Mouse (Mus musculus): ENCODE data around the gene Map2k2. TPM values are rescaled to one million over a fixed set of nuclear protein-coding genes. Genes with fewer than 3 reads are reported as not detected.

Map2k2 gene
- polyA plus RNA-seq, 1 experiment from 2014 or later = 185 TPM

DNA sequence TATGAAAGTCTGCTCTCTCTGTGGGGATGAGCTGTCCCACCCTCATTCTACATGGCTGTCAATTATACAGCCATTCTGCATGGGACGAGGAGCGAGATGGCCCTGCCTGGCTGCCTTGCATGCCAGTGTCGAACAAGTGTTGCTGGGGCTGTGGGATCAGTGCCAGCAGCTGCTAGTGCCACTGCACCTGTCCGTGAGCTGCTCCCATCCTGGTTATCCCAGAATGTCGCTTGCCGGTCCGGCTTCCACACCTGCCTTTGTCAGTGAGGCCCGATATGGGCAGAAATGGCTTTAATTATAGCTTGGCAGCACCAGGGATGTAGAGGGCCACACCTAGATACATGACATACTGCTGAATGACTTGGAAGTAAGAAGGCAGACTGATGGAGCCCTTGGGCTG, 33.4 kb upstream of the Map2k2 start:
- Histone ChIP-seq H3K9me3 (ENCODE audit: control insufficient read depth, low read length) (no peaks in the 10 kb centered on the region), H3K4me1 (replicated peaks; ENCODE audit: control insufficient read depth, insufficient read depth, low read length) (peaks cover 9% of the 10 kb centered on the region), H3K27me3 (replicated peaks; ENCODE audit: control insufficient read depth, insufficient read depth, low read length) (no peaks in the 10 kb centered on the region), H3K27ac (ENCODE audit: low read depth) (no peak overlapping the region), H3K4me2 (ENCODE audit: low read length) (no peak overlapping the region), H3K4me3 (ENCODE audit: low read depth, low read length) (no peak overlapping the region), H3K9ac (ENCODE audit: low read length) (no peak overlapping the region), H3K36me3 (ENCODE audit: control insufficient read depth, insufficient read depth, low read length) (peaks cover 37% of the 10 kb centered on the region)
- DNase-seq (ENCODE audit: low spot score) (no peak), ATAC-seq (replicated peaks; ENCODE audit: low FRiP score, low TSS enrichment, low read depth) (no peak)
- 96% methylated on average over 8 of the region's 8 CpGs for WGBS

DNA sequence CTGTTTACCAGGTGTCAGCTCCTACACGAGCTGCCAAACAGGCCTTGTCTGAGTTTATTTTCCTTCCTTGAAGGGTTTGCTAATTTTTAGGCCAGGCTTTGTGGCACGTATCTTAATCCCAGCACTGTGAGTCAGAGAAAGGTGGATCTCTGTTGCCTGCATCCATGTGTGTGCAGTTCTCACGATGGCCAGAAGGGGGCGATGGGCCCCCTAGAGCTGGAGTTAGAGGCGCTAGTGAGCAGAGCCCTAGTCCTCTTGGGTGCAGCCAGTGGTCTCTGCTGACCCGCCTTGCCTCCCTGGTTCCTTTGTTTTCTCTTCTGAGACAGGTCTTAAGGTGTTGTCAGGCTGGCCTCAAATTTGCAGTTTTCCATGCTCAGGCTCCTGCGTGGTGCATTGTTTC, 32.3 kb upstream of the Map2k2 start:
- no peak overlapping the region for H3K4me2 ChIP-seq (ENCODE audit: low read length)
- no peak overlapping the region for H3K4me3 ChIP-seq (ENCODE audit: low read depth, low read length)
- H3K27ac ChIP-seq (ENCODE audit: low read depth) = no peak overlapping the region
- H3K9me3 ChIP-seq (ENCODE audit: control insufficient read depth, low read length) = no peaks in the 10 kb centered on the region
- DNase-seq (ENCODE audit: low spot score) = no peak
- ATAC-seq (replicated peaks; ENCODE audit: low FRiP score, low TSS enrichment, low read depth) = no peak
- peaks cover 49% of the 10 kb centered on the region for H3K36me3 ChIP-seq (ENCODE audit: control insufficient read depth, insufficient read depth, low read length)
- H3K27me3 ChIP-seq (replicated peaks; ENCODE audit: control insufficient read depth, insufficient read depth, low read length) = no peaks in the 10 kb centered on the region
- WGBS = 59% methylated on average over 7 of the region's 7 CpGs
- H3K4me1 ChIP-seq (replicated peaks; ENCODE audit: control insufficient read depth, insufficient read depth, low read length) = peaks cover 9% of the 10 kb centered on the region
- no peak overlapping the region for H3K9ac ChIP-seq (ENCODE audit: low read length)

GRCm38 (mm10) chr10:81075734-81076133, 30.0 kb upstream of the Map2k2 start:
- DNase-seq (ENCODE audit: low spot score) (no peak), ATAC-seq (replicated peaks; ENCODE audit: low FRiP score, low TSS enrichment, low read depth) (no peak)
- Histone ChIP-seq H3K9ac (ENCODE audit: low read length) (no peak overlapping the region), H3K4me3 (ENCODE audit: low read depth, low read length) (no peak overlapping the region), H3K4me2 (ENCODE audit: low read length) (no peak overlapping the region), H3K27me3 (replicated peaks; ENCODE audit: control insufficient read depth, insufficient read depth, low read length) (no peaks in the 10 kb centered on the region), H3K27ac (ENCODE audit: low read depth) (no peak overlapping the region), H3K36me3 (ENCODE audit: control insufficient read depth, insufficient read depth, low read length) (peaks cover 71% of the 10 kb centered on the region), H3K4me1 (replicated peaks; ENCODE audit: control insufficient read depth, insufficient read depth, low read length) (peaks cover 4% of the 10 kb centered on the region), H3K9me3 (ENCODE audit: control insufficient read depth, low read length) (no peaks in the 10 kb centered on the region)
- WGBS = 79% methylated on average over 8 of the region's 8 CpGs

DNA sequence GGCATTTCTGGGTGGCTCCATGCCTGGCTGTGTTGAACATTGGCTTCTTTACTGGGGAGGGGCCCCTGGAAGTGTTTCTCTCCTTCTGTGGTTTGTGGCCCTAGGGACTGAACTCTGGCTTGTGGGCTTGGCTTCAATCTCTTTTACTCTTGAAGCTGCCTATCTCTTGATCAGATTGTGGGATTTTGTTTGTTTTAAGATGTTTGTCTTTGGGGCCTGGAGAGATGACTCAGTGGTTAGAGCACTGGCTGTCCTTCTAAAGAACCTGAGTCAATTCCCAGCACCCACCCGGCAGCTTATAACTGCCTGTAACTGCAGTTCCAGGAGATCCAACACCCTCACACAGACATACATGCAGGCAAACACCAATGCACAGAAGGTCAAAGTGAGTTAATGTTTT, 29.4 kb upstream of the Map2k2 start:
- ATAC-seq (replicated peaks; ENCODE audit: low FRiP score, low TSS enrichment, low read depth) (no peak), DNase-seq (ENCODE audit: low spot score) (no peak)
- Histone ChIP-seq H3K27me3 (replicated peaks; ENCODE audit: control insufficient read depth, insufficient read depth, low read length) (no peaks in the 10 kb centered on the region), H3K9ac (ENCODE audit: low read length) (no peak overlapping the region), H3K36me3 (ENCODE audit: control insufficient read depth, insufficient read depth, low read length) (peaks cover 78% of the 10 kb centered on the region), H3K4me1 (replicated peaks; ENCODE audit: control insufficient read depth, insufficient read depth, low read length) (no peaks in the 10 kb centered on the region), H3K9me3 (ENCODE audit: control insufficient read depth, low read length) (no peaks in the 10 kb centered on the region), H3K4me2 (ENCODE audit: low read length) (no peak overlapping the region), H3K4me3 (ENCODE audit: low read depth, low read length) (no peak overlapping the region), H3K27ac (ENCODE audit: low read depth) (no peak overlapping the region)
- WGBS = 85% methylated on average over 1 of the region's 1 CpGs

- H3K4me2 ChIP-seq (ENCODE audit: low read length) = no peak overlapping the region
- WGBS = 89% methylated on average over 11 of the region's 11 CpGs
- DNase-seq (ENCODE audit: low spot score) (no peak), ATAC-seq (replicated peaks; ENCODE audit: low FRiP score, low TSS enrichment, low read depth) (no peak)
- no peaks in the 10 kb centered on the region for H3K4me1 ChIP-seq (replicated peaks; ENCODE audit: control insufficient read depth, insufficient read depth, low read length)
- no peak overlapping the region for H3K4me3 ChIP-seq (ENCODE audit: low read depth, low read length)
- no peaks in the 10 kb centered on the region for H3K9me3 ChIP-seq (ENCODE audit: control insufficient read depth, low read length)
- H3K27ac ChIP-seq (ENCODE audit: low read depth) = no peak overlapping the region
- peaks cover 87% of the 10 kb centered on the region for H3K36me3 ChIP-seq (ENCODE audit: control insufficient read depth, insufficient read depth, low read length)
- no peak overlapping the region for H3K9ac ChIP-seq (ENCODE audit: low read length)
- no peaks in the 10 kb centered on the region for H3K27me3 ChIP-seq (replicated peaks; ENCODE audit: control insufficient read depth, insufficient read depth, low read length)
These were observed 27.8 kb upstream of the Map2k2 start for GRCm38 (mm10) chr10:81077916-81078315.

- no peak overlapping the region for H3K4me3 ChIP-seq (ENCODE audit: low read depth, low read length)
- no peaks in the 10 kb centered on the region for H3K4me1 ChIP-seq (replicated peaks; ENCODE audit: control insufficient read depth, insufficient read depth, low read length)
- H3K36me3 ChIP-seq (ENCODE audit: control insufficient read depth, insufficient read depth, low read length) = peaks cover 72% of the 10 kb centered on the region
- no peak overlapping the region for H3K9ac ChIP-seq (ENCODE audit: low read length)
- no peak for ATAC-seq (replicated peaks; ENCODE audit: low FRiP score, low TSS enrichment, low read depth)
- DNase-seq (ENCODE audit: low spot score) = no peak
- H3K4me2 ChIP-seq (ENCODE audit: low read length) = no peak overlapping the region
- H3K9me3 ChIP-seq (ENCODE audit: control insufficient read depth, low read length) = no peaks in the 10 kb centered on the region
- H3K27ac ChIP-seq (ENCODE audit: low read depth) = no peak overlapping the region
- 93% methylated on average over 31 of the region's 31 CpGs for WGBS
- H3K27me3 ChIP-seq (replicated peaks; ENCODE audit: control insufficient read depth, insufficient read depth, low read length) = no peaks in the 10 kb centered on the region
These were observed 25.6 kb upstream of the Map2k2 start for GRCm38 (mm10) chr10:81080008-81080655.

DNA sequence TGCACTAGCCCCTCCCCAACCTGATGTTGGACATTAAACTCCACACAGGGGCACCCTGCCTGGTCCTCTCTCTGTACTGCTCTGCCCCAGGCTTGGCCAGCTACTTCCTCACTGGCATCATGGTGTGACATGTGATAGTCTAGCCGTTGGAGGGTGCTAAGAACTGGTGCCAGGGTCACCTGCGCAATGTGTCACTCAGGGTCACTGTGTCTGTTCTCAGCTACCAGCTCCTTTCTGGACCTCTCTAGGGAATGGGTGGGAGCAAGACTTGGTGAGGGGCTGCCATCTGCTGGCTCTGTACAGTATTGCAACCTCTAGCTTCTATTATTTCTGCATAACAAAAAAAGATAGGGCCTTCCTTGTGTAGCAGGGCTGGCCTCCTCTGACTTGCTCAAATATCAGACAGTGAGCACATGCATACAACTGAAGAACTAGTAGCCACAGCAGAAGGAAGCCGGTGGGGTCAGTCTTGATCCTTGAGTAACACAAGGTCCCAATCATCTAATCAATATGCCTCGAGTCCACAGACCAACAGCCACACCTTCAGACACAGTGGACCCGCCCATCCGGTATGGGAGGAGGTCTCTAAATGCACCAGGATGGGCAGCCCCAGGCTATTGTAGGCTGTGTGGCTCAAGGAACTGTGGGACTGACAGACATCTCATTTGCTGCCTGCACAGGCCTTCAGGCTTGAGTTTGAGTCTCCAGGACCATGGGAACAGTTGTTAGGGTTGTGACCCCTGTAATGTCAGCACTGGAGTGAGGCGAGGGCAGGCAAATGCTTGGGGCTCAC, 23.4 kb upstream of the Map2k2 start:
- Histone ChIP-seq H3K9me3 (ENCODE audit: control insufficient read depth, low read length) (no peaks in the 10 kb centered on the region), H3K9ac (ENCODE audit: low read length) (no peak overlapping the region), H3K27me3 (replicated peaks; ENCODE audit: control insufficient read depth, insufficient read depth, low read length) (no peaks in the 10 kb centered on the region), H3K4me1 (replicated peaks; ENCODE audit: control insufficient read depth, insufficient read depth, low read length) (no peaks in the 10 kb centered on the region), H3K36me3 (ENCODE audit: control insufficient read depth, insufficient read depth, low read length) (peaks cover 59% of the 10 kb centered on the region), H3K4me3 (ENCODE audit: low read depth, low read length) (no peak overlapping the region), H3K4me2 (ENCODE audit: low read length) (no peak overlapping the region), H3K27ac (ENCODE audit: low read depth) (no peak overlapping the region)
- 76% methylated on average over 7 of the region's 7 CpGs for WGBS
- DNase-seq (ENCODE audit: low spot score) (peak; percentile 88), ATAC-seq (replicated peaks; ENCODE audit: low FRiP score, low TSS enrichment, low read depth) (peak; percentile 25)

- no peak overlapping the region for H3K4me3 ChIP-seq (ENCODE audit: low read depth, low read length)
- DNase-seq (ENCODE audit: low spot score) = no peak
- no peaks in the 10 kb centered on the region for H3K4me1 ChIP-seq (replicated peaks; ENCODE audit: control insufficient read depth, insufficient read depth, low read length)
- H3K9me3 ChIP-seq (ENCODE audit: control insufficient read depth, low read length) = no peaks in the 10 kb centered on the region
- H3K9ac ChIP-seq (ENCODE audit: low read length) = no peak overlapping the region
- 34% methylated on average over 2 of the region's 2 CpGs for WGBS
- no peak overlapping the region for H3K27ac ChIP-seq (ENCODE audit: low read depth)
- no peaks in the 10 kb centered on the region for H3K27me3 ChIP-seq (replicated peaks; ENCODE audit: control insufficient read depth, insufficient read depth, low read length)
- no peak overlapping the region for H3K4me2 ChIP-seq (ENCODE audit: low read length)
- H3K36me3 ChIP-seq (ENCODE audit: control insufficient read depth, insufficient read depth, low read length) = peaks cover 12% of the 10 kb centered on the region; the same call in 1 of the 2 replicates
- ATAC-seq (replicated peaks; ENCODE audit: low FRiP score, low TSS enrichment, low read depth) = no peak
These were observed 18.7 kb upstream of the Map2k2 start for GRCm38 (mm10) chr10:81087021-81087420.

- peak; percentile 65 for DNase-seq (ENCODE audit: low spot score)
- H3K9ac ChIP-seq (ENCODE audit: low read length) = no peak overlapping the region
- H3K4me3 ChIP-seq (ENCODE audit: low read depth, low read length) = no peak overlapping the region
- WGBS = 44% methylated on average over 2 of the region's 2 CpGs
- H3K4me2 ChIP-seq (ENCODE audit: low read length) = no peak overlapping the region
- no peaks in the 10 kb centered on the region for H3K36me3 ChIP-seq (ENCODE audit: control insufficient read depth, insufficient read depth, low read length)
- H3K27ac ChIP-seq (ENCODE audit: low read depth) = no peak overlapping the region
- ATAC-seq (replicated peaks; ENCODE audit: low FRiP score, low TSS enrichment, low read depth) = no peak
- no peaks in the 10 kb centered on the region for H3K9me3 ChIP-seq (ENCODE audit: control insufficient read depth, low read length)
- H3K27me3 ChIP-seq (replicated peaks; ENCODE audit: control insufficient read depth, insufficient read depth, low read length) = no peaks in the 10 kb centered on the region
- H3K4me1 ChIP-seq (replicated peaks; ENCODE audit: control insufficient read depth, insufficient read depth, low read length) = no peaks in the 10 kb centered on the region
These were observed 16.5 kb upstream of the Map2k2 start for GRCm38 (mm10) chr10:81089216-81089615.

All from intestine, embryonic 14.5 days (tissue).